Mouse (Mus musculus) heart, postnatal 0 days (tissue): ENCODE results near the gene Dennd2a.

Experiments
- CTCF ChIP-seq: IDR thresholded peaks from 2 replicates; pipeline ENCODE4 v1.5.1; 2016; ENCODE audit warnings: antibody characterized with exemption, control low read depth, low read depth
- EP300 ChIP-seq: IDR thresholded peaks from 2 replicates; pipeline ENCODE4 v1.6.1; 2016; ENCODE audit warnings: antibody characterized with exemption, low read depth

DNA sequence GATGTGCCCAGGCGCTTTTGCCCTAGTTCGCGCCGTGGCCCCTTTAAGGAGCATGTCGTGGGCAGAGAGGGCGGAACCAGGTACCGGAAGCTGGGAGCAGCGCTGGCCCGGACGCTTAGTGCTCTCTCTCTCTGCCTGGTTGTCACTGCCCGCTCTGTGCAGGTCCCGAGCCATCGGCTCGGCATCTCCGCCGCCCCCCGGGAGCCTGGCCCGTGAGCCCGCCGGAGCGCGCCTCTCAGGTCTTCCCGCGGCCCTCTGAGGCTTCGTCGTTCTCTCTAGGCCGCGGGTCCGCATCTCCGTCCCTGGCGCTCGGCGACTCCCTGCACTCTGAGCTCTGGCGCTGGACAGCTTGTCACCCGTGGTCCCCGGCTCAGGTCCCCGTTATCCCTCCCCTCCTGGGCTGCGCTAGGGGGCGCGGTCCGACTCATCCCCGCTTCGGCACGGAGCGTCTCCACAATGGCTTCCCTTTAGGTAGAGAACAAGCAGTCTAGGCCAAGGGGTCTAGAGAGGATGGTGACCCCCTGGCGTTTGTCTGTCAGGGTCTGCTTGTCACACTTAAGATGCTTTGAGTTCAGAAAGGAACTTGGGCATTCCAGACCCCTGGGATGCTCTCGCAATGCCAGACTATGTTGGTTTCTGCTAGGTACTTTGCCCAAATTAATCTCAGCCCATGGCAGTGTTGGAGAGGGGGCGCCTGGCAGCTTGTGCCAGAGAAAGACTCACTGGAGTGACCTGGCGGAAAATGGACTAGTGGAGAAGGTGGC is 16.3 kb upstream of the Dennd2a start, which contains the start of gene Adck2:
- TF ChIP-seq CTCF (peak; percentile 52), EP300 (0 out of 2 replicates have a peak, but pooled peaks have one; percentile 18)
